Comparison of ENCODE assay signal across 15 mouse cellular contexts in genomic region chr11:45900233-45901015, GRCm38 (mm10). TPM values are rescaled to one million over a fixed set of nuclear protein-coding genes. Genes with fewer than 3 reads are reported as not detected.
A peak's percentile ranks its signal among the peaks of the same experiment; 100 is the strongest.
DNase-seq lines count a peak whose midpoint lies in the region; ATAC-seq lines count a peak whose summit lies in the region.
"Had no signal": no experiment of that assay in that cellular context is flagged by ENCODE, and none has a peak within 500 bp of the region (broad histone marks: within the 10 kb centered on the region; RNA-seq: fewer than 3 reads in every experiment).

No protein-coding gene starts in this region.

- no peak overlapping the region for H3K9ac ChIP-seq in embryonic facial prominence, embryonic 11.5 days (replicated peaks; ENCODE audit: low read length)
- H3K9ac ChIP-seq in hindbrain, embryonic 13.5 days: no peak overlapping the region
- H3K9ac ChIP-seq in embryonic facial prominence, embryonic 14.5 days (ENCODE audit: low read depth, low read length): no peak overlapping the region
- no peak overlapping the region for H3K9ac ChIP-seq in limb, embryonic 11.5 days (ENCODE audit: low read length)
- H3K9ac ChIP-seq: midbrain, embryonic 13.5 days; neural tube, embryonic 12.5 days had no signal

- H3K4me3 ChIP-seq in embryonic facial prominence, embryonic 11.5 days (ENCODE audit: low read depth, low read length): no peak overlapping the region
- no peak overlapping the region for H3K4me3 ChIP-seq in embryonic facial prominence, embryonic 10.5 days
- H3K4me3 ChIP-seq in hindbrain, embryonic 13.5 days: no peak overlapping the region
- no peak overlapping the region for H3K4me3 ChIP-seq in hindbrain, embryonic 10.5 days
- H3K4me3 ChIP-seq in embryonic facial prominence, embryonic 14.5 days (ENCODE audit: low read depth, low read length): no peak overlapping the region
- no peak overlapping the region for H3K4me3 ChIP-seq in limb, embryonic 11.5 days (ENCODE audit: low read depth, low read length)
- H3K4me3 ChIP-seq: midbrain, embryonic 13.5 days; neural tube, embryonic 12.5 days had no signal

- H3K4me1 ChIP-seq in embryonic facial prominence, embryonic 11.5 days (ENCODE audit: control insufficient read depth, insufficient read depth, low read length): no peaks in the 10 kb centered on the region
- no peaks in the 10 kb centered on the region for H3K4me1 ChIP-seq in embryonic facial prominence, embryonic 10.5 days
- H3K4me1 ChIP-seq in hindbrain, embryonic 13.5 days (replicated peaks): peaks cover 11% of the 10 kb centered on the region; the same call in 1 of the 2 replicates
- no peaks in the 10 kb centered on the region for H3K4me1 ChIP-seq in hindbrain, embryonic 10.5 days (replicated peaks)
- no peaks in the 10 kb centered on the region for H3K4me1 ChIP-seq in embryonic facial prominence, embryonic 14.5 days (ENCODE audit: control insufficient read depth, insufficient read depth, low read length)
- H3K4me1 ChIP-seq in limb, embryonic 11.5 days (ENCODE audit: control insufficient read depth, insufficient read depth, low read length): peaks cover 6% of the 10 kb centered on the region
- H3K4me1 ChIP-seq: neural tube, embryonic 12.5 days had no signal

- WGBS in embryonic facial prominence, embryonic 11.5 days: 74% methylated on average over 11 of the region's 11 CpGs
- WGBS in embryonic facial prominence, embryonic 10.5 days: 89% methylated on average over 11 of the region's 11 CpGs
- 67% methylated on average over 11 of the region's 11 CpGs for WGBS in hindbrain, embryonic 13.5 days
- 89% methylated on average over 11 of the region's 11 CpGs for WGBS in hindbrain, embryonic 10.5 days
- WGBS in embryonic facial prominence, embryonic 14.5 days: 67% methylated on average over 11 of the region's 11 CpGs
- WGBS in limb, embryonic 11.5 days: 52% methylated on average over 11 of the region's 11 CpGs

- H3K27ac ChIP-seq in embryonic facial prominence, embryonic 11.5 days (replicated peaks; ENCODE audit: low read depth, low read length): no peak overlapping the region
- no peak overlapping the region for H3K27ac ChIP-seq in embryonic facial prominence, embryonic 10.5 days (replicated peaks)
- peak overlapping the region; percentile 46; the same call in 1 of the 2 replicates for H3K27ac ChIP-seq in hindbrain, embryonic 13.5 days
- no peak overlapping the region for H3K27ac ChIP-seq in hindbrain, embryonic 10.5 days
- no peak overlapping the region for H3K27ac ChIP-seq in embryonic facial prominence, embryonic 14.5 days (replicated peaks; ENCODE audit: low read depth, low read length)
- no peak overlapping the region for H3K27ac ChIP-seq in limb, embryonic 11.5 days (replicated peaks; ENCODE audit: low read depth, low read length)
- H3K27ac ChIP-seq: midbrain, embryonic 13.5 days; neural tube, embryonic 12.5 days had no signal

- no peak for ATAC-seq in embryonic facial prominence, embryonic 11.5 days (replicated peaks; ENCODE audit: insufficient number of reproducible peaks, low FRiP score, low TSS enrichment, low read depth)
- peak; percentile 66; the same call in 1 of the 2 replicates for ATAC-seq in hindbrain, embryonic 13.5 days (ENCODE audit: low FRiP score)
- no peak for ATAC-seq in embryonic facial prominence, embryonic 14.5 days (ENCODE audit: low read depth)
- ATAC-seq in limb, embryonic 11.5 days (ENCODE audit: insufficient number of reproducible peaks, low FRiP score, low TSS enrichment, low read depth): 0 out of 2 replicates have a peak, but pooled peaks have one; percentile 39
- ATAC-seq: midbrain, embryonic 13.5 days had no signal

- no peaks in the 10 kb centered on the region for H3K27me3 ChIP-seq in embryonic facial prominence, embryonic 11.5 days (ENCODE audit: control insufficient read depth, insufficient read depth, low read length)
- no peaks in the 10 kb centered on the region for H3K27me3 ChIP-seq in embryonic facial prominence, embryonic 10.5 days (replicated peaks; ENCODE audit: low read depth, poor library complexity, severe bottlenecking)
- no peaks in the 10 kb centered on the region for H3K27me3 ChIP-seq in hindbrain, embryonic 13.5 days
- no peaks in the 10 kb centered on the region for H3K27me3 ChIP-seq in hindbrain, embryonic 10.5 days (ENCODE audit: insufficient read depth, poor library complexity, severe bottlenecking)
- no peaks in the 10 kb centered on the region for H3K27me3 ChIP-seq in embryonic facial prominence, embryonic 14.5 days (replicated peaks; ENCODE audit: control insufficient read depth, insufficient read depth, low read length)
- H3K27me3 ChIP-seq in limb, embryonic 11.5 days (ENCODE audit: control insufficient read depth, insufficient read depth, low read length): no peaks in the 10 kb centered on the region
- H3K27me3 ChIP-seq: midbrain, embryonic 13.5 days; neural tube, embryonic 12.5 days had no signal

- H3K9me3 ChIP-seq in embryonic facial prominence, embryonic 11.5 days (replicated peaks; ENCODE audit: control insufficient read depth, low read length): no peaks in the 10 kb centered on the region
- no peaks in the 10 kb centered on the region for H3K9me3 ChIP-seq in embryonic facial prominence, embryonic 10.5 days
- H3K9me3 ChIP-seq in hindbrain, embryonic 13.5 days: no peaks in the 10 kb centered on the region
- H3K9me3 ChIP-seq in hindbrain, embryonic 10.5 days: no peaks in the 10 kb centered on the region
- no peaks in the 10 kb centered on the region for H3K9me3 ChIP-seq in embryonic facial prominence, embryonic 14.5 days (ENCODE audit: control insufficient read depth, low read length)
- no peaks in the 10 kb centered on the region for H3K9me3 ChIP-seq in limb, embryonic 11.5 days (ENCODE audit: control insufficient read depth, low read length)
- H3K9me3 ChIP-seq: midbrain, embryonic 13.5 days; neural tube, embryonic 12.5 days had no signal

- H3K4me2 ChIP-seq in embryonic facial prominence, embryonic 11.5 days (ENCODE audit: low read depth, low read length): no peak overlapping the region
- no peak overlapping the region for H3K4me2 ChIP-seq in hindbrain, embryonic 13.5 days
- no peak overlapping the region for H3K4me2 ChIP-seq in embryonic facial prominence, embryonic 14.5 days (ENCODE audit: low read depth, low read length)
- no peak overlapping the region for H3K4me2 ChIP-seq in limb, embryonic 11.5 days (ENCODE audit: low read depth, severe bottlenecking)
- H3K4me2 ChIP-seq: midbrain, embryonic 13.5 days; neural tube, embryonic 12.5 days had no signal

- no peaks in the 10 kb centered on the region for H3K36me3 ChIP-seq in embryonic facial prominence, embryonic 11.5 days (replicated peaks; ENCODE audit: control insufficient read depth, insufficient read depth, low read depth, low read length)
- H3K36me3 ChIP-seq in embryonic facial prominence, embryonic 10.5 days (replicated peaks): peaks cover 78% of the 10 kb centered on the region
- peaks cover 27% of the 10 kb centered on the region for H3K36me3 ChIP-seq in hindbrain, embryonic 13.5 days
- H3K36me3 ChIP-seq in hindbrain, embryonic 10.5 days: peaks cover 54% of the 10 kb centered on the region
- H3K36me3 ChIP-seq in embryonic facial prominence, embryonic 14.5 days (ENCODE audit: control insufficient read depth, insufficient read depth, low read length): peaks cover 71% of the 10 kb centered on the region
- peaks cover 10% of the 10 kb centered on the region; the same call in 1 of the 2 replicates for H3K36me3 ChIP-seq in limb, embryonic 11.5 days (ENCODE audit: control insufficient read depth, insufficient read depth, low read length)

- DNase-seq in embryonic facial prominence, embryonic 11.5 days (ENCODE audit: low spot score): peak; percentile 15
- DNase-seq in embryonic facial prominence, embryonic 10.5 days (ENCODE audit: low spot score): no peak
- DNase-seq in hindbrain, embryonic 10.5 days (ENCODE audit: low spot score): no peak
- DNase-seq in embryonic facial prominence, embryonic 14.5 days (ENCODE audit: low spot score): peak; percentile 54
- DNase-seq in limb, embryonic 11.5 days (ENCODE audit: low spot score): peak; percentile 65
- DNase-seq in lung, postnatal 4 days: no peak
- DNase-seq in Muller cell, postnatal 12 days (ENCODE audit: inconsistent ontology term): no peak
- DNase-seq: adrenal gland, postnatal 25 days; cerebellum, postnatal 36 days; kidney, adult 8-10 months; right cerebral cortex, postnatal 25 days; thymus, adult 18-20 months had no signal

RNA-seq across cellular contexts. Expression of gene Lsm11, which starts 44.3 kb away (rescaled TPM):
- 8.0 and 8.6 TPM in 2 replicates for polyA plus RNA-seq in embryonic facial prominence, embryonic 11.5 days (2014; fragmentation: Nextera tagmentation; extraction: Ambion mirVana)
- polyA plus RNA-seq in embryonic facial prominence, embryonic 10.5 days (2016; fragmentation: Nextera tagmentation; extraction: Ambion mirVana): 6.4 and 7.3 TPM in 2 replicates
- polyA plus RNA-seq in hindbrain, embryonic 13.5 days (2015; fragmentation: Nextera tagmentation; extraction: Ambion mirVana): 15.1 and 15.8 TPM in 2 replicates
- polyA plus RNA-seq in hindbrain, embryonic 10.5 days (2016; fragmentation: Nextera tagmentation; extraction: Ambion mirVana): 8.0 and 8.7 TPM in 2 replicates
- 8.3 TPM in 2 replicates for polyA plus RNA-seq in embryonic facial prominence, embryonic 14.5 days (2014; fragmentation: Nextera tagmentation; extraction: Ambion mirVana)
- 8.0 and 9.6 TPM in 2 replicates for polyA plus RNA-seq in limb, embryonic 11.5 days (2014; fragmentation: Nextera tagmentation; extraction: Ambion mirVana)

RNA-seq across cellular contexts. Expression of gene Clint1, which starts 48.6 kb away (rescaled TPM):
- polyA plus RNA-seq in embryonic facial prominence, embryonic 11.5 days (2014; fragmentation: Nextera tagmentation; extraction: Ambion mirVana): 69.7 and 71.2 TPM in 2 replicates
- polyA plus RNA-seq in embryonic facial prominence, embryonic 10.5 days (2016; fragmentation: Nextera tagmentation; extraction: Ambion mirVana): 63.7 and 67.8 TPM in 2 replicates
- polyA plus RNA-seq in hindbrain, embryonic 13.5 days (2015; fragmentation: Nextera tagmentation; extraction: Ambion mirVana): 48.1 and 48.9 TPM in 2 replicates
- 59.1 and 62.2 TPM in 2 replicates for polyA plus RNA-seq in hindbrain, embryonic 10.5 days (2016; fragmentation: Nextera tagmentation; extraction: Ambion mirVana)
- polyA plus RNA-seq in embryonic facial prominence, embryonic 14.5 days (2014; fragmentation: Nextera tagmentation; extraction: Ambion mirVana): 79.1 and 81.0 TPM in 2 replicates
- polyA plus RNA-seq in limb, embryonic 11.5 days (2014; fragmentation: Nextera tagmentation; extraction: Ambion mirVana): 77.6 and 81.0 TPM in 2 replicates

RNA-seq across cellular contexts. Expression of gene Thg1l, which starts 54.9 kb away (rescaled TPM):
- 13.8 and 14.8 TPM in 2 replicates for polyA plus RNA-seq in embryonic facial prominence, embryonic 11.5 days (2014; fragmentation: Nextera tagmentation; extraction: Ambion mirVana)
- polyA plus RNA-seq in embryonic facial prominence, embryonic 10.5 days (2016; fragmentation: Nextera tagmentation; extraction: Ambion mirVana): 16.6 and 16.7 TPM in 2 replicates
- polyA plus RNA-seq in hindbrain, embryonic 13.5 days (2015; fragmentation: Nextera tagmentation; extraction: Ambion mirVana): 10.4 and 12.0 TPM in 2 replicates
- 13.5 and 15.6 TPM in 2 replicates for polyA plus RNA-seq in hindbrain, embryonic 10.5 days (2016; fragmentation: Nextera tagmentation; extraction: Ambion mirVana)
- 9.6 and 10.9 TPM in 2 replicates for polyA plus RNA-seq in embryonic facial prominence, embryonic 14.5 days (2014; fragmentation: Nextera tagmentation; extraction: Ambion mirVana)
- polyA plus RNA-seq in limb, embryonic 11.5 days (2014; fragmentation: Nextera tagmentation; extraction: Ambion mirVana): 12.1 and 14.3 TPM in 2 replicates

Comparison
In these comparisons a context has a peak if more than half of its experiments do, and no peak if none do; other contexts are left out.
1. DNase-seq: peak in embryonic facial prominence, embryonic 11.5 days (single experiment), embryonic facial prominence, embryonic 14.5 days (single experiment) and limb, embryonic 11.5 days (single experiment); none in embryonic facial prominence, embryonic 10.5 days (single experiment), hindbrain, embryonic 10.5 days (single experiment), lung, postnatal 4 days (0 of 2) and Muller cell, postnatal 12 days (single experiment).
2. ATAC-seq: peak in hindbrain, embryonic 13.5 days (single experiment) and limb, embryonic 11.5 days (single experiment); none in embryonic facial prominence, embryonic 11.5 days (single experiment) and embryonic facial prominence, embryonic 14.5 days (single experiment).